Mouse (Mus musculus): Measurements from ENCODE around the gene Elf2. TPM values are rescaled to one million over a fixed set of nuclear protein-coding genes. Genes with fewer than 3 reads are reported as not detected.

Gene Elf2
- polyA plus RNA-seq, 1 experiment from 2014 or later = 35.0 TPM

DNA sequence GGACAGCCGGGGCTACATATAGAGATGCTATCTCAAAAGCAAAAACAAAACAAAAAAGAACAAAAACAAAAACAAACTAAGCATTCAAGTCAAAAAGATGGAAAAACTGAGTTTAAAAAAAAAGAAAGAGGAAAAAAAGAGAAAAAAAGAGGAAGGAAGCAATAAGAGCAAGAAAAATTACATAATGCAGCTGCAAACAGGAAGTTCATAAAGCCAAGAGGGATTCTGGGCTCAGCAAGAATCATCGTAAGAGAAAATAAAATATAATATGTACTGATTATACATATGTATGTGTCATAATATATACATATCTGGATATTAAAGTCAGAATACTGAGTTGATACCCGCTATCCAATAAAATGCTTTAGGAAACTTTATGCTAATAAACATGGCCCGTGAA is 58.7 kb downstream of the Elf2 start:
- Histone ChIP-seq H3K9ac (no peak overlapping the region), H3K27me3 (ENCODE audit: control insufficient read depth, insufficient read depth, low read length) (no peaks in the 10 kb centered on the region), H3K27ac (no peak overlapping the region), H3K9me3 (ENCODE audit: control insufficient read depth, low read length) (no peaks in the 10 kb centered on the region), H3K4me3 (replicated peaks; ENCODE audit: low read length) (no peak overlapping the region), H3K4me1 (replicated peaks; ENCODE audit: control insufficient read depth, insufficient read depth, low read length) (peaks cover 7% of the 10 kb centered on the region; the same call in 1 of the 2 replicates), H3K4me2 (replicated peaks) (no peak overlapping the region), H3K36me3 (replicated peaks; ENCODE audit: control insufficient read depth, insufficient read depth) (no peaks in the 10 kb centered on the region)
- 95% methylated on average over 4 of the region's 4 CpGs for WGBS
- no peak for ATAC-seq (ENCODE audit: low FRiP score)
- DNase-seq (ENCODE audit: low spot score) = no peak

DNA sequence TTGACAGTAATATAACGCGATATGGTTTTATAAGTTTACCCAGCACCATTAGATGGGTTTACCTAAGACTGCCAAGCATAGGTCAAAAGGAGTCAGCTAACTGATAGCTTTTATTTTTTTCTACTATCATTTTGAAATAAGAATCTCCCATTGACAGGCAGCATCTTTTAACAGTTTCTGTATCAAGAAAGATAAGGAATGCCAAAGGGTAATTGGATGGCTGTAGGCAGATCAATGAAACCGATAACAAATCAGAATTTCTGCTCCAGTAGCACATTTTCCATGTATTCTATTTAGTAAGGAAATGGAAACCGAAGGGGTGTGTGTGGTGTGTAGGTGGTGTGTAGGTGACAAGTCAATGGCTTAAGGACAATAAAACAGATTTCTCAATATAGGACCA is 62.0 kb downstream of the Elf2 start:
- Histone ChIP-seq H3K27me3 (ENCODE audit: control insufficient read depth, insufficient read depth, low read length) (no peaks in the 10 kb centered on the region), H3K27ac (no peak overlapping the region), H3K4me1 (replicated peaks; ENCODE audit: control insufficient read depth, insufficient read depth, low read length) (peaks cover 15% of the 10 kb centered on the region), H3K9ac (no peak overlapping the region), H3K9me3 (ENCODE audit: control insufficient read depth, low read length) (no peaks in the 10 kb centered on the region), H3K4me3 (replicated peaks; ENCODE audit: low read length) (no peak overlapping the region), H3K4me2 (replicated peaks) (no peak overlapping the region), H3K36me3 (replicated peaks; ENCODE audit: control insufficient read depth, insufficient read depth) (no peaks in the 10 kb centered on the region)
- 73% methylated on average over 4 of the region's 4 CpGs for WGBS
- DNase-seq (ENCODE audit: low spot score) = no peak
- ATAC-seq (ENCODE audit: low FRiP score) = no peak

DNA sequence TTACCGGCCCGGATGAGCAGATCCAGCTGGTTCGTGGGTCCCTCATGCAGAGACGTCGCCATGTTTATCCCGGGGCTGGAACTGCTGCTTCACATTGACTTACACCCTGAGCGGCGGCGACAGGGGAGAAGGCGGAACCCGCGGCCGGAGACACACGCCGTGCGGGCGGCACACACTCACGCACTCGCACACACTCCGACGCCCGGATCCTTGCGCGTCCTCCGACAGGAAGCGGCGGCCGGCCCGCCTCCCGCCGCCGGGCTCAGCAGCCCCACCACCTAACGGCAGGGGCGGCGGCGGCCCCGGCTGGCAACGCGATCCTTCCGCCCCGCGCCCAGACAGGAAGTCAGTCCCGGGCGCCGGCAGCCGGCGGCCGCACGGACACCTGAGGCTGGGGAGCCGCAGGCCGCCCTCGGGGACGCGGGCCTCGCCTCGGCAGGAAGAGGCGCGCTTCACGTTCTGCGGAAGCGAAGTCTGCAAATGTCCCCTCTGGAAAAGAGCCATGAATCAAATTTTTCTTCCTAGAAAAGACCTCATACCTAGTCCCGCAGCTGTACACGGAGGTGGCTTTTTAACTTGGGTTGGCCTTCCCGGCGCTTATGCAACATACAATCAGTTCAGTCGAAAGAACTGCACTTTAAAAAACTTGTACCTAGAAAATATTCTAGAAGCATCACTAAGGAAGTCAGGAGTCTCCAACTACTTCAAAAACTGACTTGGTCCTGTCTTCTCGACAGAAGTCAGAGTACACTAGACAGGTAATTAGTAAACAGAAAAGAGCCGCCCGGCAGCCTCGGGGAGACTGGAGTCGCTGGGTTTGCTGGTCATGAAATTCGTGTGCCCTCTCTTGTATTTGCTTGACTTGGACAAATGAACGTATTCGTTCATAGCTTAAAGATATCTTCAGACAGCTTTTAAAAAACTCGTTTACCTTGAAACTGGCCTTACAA is 63.0 kb downstream of the Elf2 start:
- Histone ChIP-seq H3K4me1 (replicated peaks; ENCODE audit: control insufficient read depth, insufficient read depth, low read length) (peaks cover 15% of the 10 kb centered on the region), H3K27ac (peak overlapping the region; percentile 93), H3K36me3 (replicated peaks; ENCODE audit: control insufficient read depth, insufficient read depth) (no peaks in the 10 kb centered on the region), H3K4me2 (replicated peaks) (peak overlapping the region; percentile 79), H3K27me3 (ENCODE audit: control insufficient read depth, insufficient read depth, low read length) (no peaks in the 10 kb centered on the region), H3K9ac (peak overlapping the region; percentile 82), H3K9me3 (ENCODE audit: control insufficient read depth, low read length) (no peaks in the 10 kb centered on the region), H3K4me3 (replicated peaks; ENCODE audit: low read length) (peak overlapping the region; percentile 82)
- ATAC-seq (ENCODE audit: low FRiP score) (peak; percentile 68), DNase-seq (ENCODE audit: low spot score) (peak; percentile 81)
- WGBS = under 1% methylated on average over 71 of the region's 75 CpGs

DNA sequence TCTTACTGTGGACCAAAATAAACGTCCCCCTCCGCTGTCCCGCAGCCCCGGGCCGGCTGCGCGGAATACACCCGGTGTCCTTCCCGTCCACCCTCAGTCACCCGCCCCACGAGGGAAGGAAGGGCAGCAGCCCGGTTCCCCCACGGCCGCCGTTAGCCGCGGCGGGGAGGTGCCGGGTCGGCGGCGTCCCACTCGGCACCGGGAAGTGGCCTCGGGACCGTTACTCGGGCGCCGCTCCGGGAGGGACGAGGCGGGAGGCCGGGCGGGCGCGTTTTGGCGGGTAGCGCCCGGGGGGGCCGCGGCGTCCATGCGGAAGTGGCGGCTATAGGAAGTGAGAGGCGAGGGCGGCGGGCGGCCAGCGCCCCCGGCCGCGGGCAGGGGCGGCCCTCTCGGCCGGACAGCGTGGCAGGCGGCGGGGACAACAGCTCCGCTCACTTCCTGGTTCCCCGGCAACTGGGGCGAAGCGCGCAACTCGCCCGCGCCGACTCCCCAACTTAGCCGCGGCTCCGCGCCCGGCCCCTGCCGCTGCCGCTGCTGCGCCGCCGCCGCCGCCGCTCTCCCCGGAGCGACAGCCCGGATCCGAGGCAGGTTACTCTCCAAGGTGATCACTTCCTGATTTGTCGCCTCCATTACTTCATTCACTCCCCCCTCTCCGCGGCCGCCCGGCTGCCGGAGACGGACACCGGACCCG is 63.9 kb downstream of the Elf2 start:
- DNase-seq (ENCODE audit: low spot score) (peak; percentile 39), ATAC-seq (ENCODE audit: low FRiP score) (peak; percentile 14)
- H3K4me2 ChIP-seq (replicated peaks) = peak overlapping the region; percentile 79
- peak overlapping the region; percentile 93 for H3K27ac ChIP-seq
- WGBS = under 1% methylated on average over 82 of the region's 93 CpGs
- peaks cover 15% of the 10 kb centered on the region for H3K4me1 ChIP-seq (replicated peaks; ENCODE audit: control insufficient read depth, insufficient read depth, low read length)
- H3K9ac ChIP-seq = peak overlapping the region; percentile 82
- peak overlapping the region; percentile 82 for H3K4me3 ChIP-seq (replicated peaks; ENCODE audit: low read length)
- H3K27me3 ChIP-seq (ENCODE audit: control insufficient read depth, insufficient read depth, low read length) = no peaks in the 10 kb centered on the region
- no peaks in the 10 kb centered on the region for H3K36me3 ChIP-seq (replicated peaks; ENCODE audit: control insufficient read depth, insufficient read depth)
- H3K9me3 ChIP-seq (ENCODE audit: control insufficient read depth, low read length) = no peaks in the 10 kb centered on the region

DNA sequence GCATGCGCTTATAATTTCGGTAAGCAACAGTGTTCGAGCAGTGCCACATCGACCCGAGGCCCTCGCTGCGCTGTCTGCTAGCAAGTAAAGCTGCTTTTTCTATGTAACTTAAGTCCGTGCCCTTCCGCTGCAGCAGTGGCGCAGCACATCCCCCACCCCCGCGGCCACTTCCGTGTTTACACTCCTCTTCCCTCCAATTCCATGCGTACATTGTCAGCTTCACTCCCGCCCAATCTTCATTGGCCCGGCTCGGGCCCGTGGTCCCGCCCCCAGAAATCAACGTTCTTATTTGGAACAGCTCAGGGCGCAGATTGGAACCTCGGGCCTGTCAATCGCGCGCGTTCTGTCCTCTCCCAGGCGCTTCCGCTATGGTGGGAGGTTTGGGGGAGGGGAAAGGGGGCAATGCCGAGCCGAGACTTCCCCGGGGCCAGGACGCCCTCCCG is 64.5 kb downstream of the Elf2 start:
- Histone ChIP-seq H3K27ac (peak overlapping the region; percentile 93), H3K4me2 (replicated peaks) (peak overlapping the region; percentile 79), H3K4me1 (replicated peaks; ENCODE audit: control insufficient read depth, insufficient read depth, low read length) (peaks cover 15% of the 10 kb centered on the region), H3K27me3 (ENCODE audit: control insufficient read depth, insufficient read depth, low read length) (no peaks in the 10 kb centered on the region), H3K36me3 (replicated peaks; ENCODE audit: control insufficient read depth, insufficient read depth) (no peaks in the 10 kb centered on the region), H3K9ac (peak overlapping the region; percentile 82), H3K9me3 (ENCODE audit: control insufficient read depth, low read length) (no peaks in the 10 kb centered on the region), H3K4me3 (replicated peaks; ENCODE audit: low read length) (peak overlapping the region; percentile 82)
- WGBS = under 1% methylated on average over 33 of the region's 33 CpGs
- peak; percentile 98 for ATAC-seq (ENCODE audit: low FRiP score)
- DNase-seq (ENCODE audit: low spot score) = peak; percentile 97

DNA sequence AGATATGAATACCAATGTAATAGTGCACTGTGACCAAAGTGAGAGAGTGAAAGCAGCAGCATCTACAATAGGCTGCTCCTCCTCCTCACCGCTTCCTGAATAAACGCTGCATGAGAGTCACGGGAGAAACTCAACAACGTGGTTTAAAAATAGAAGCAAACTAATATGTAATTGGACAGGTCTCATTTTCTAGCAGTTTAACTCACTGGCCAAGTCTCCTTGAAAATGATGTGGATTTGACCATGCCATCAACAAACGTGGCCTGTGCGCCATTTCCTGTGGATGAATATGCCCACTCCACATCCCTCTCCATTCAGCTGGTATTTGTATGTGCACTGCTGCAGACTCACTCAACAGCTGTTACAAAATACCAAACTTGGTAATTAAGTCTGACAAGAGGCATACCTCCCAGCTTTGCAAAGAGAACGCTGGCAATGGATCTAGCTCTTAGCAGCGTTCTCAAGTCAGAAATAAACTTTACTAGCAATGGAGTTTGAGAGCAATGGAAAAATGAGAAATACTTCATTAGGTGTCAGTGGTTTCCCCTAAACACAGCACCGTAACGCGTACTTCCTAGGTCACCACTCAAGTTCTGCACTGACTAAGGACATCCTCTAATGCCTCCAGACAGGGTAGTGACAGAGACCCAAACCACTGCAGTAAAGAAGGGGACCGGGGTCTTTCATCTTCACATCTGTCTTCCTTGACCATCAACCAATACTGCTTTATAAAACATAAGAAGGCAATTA is 70.2 kb downstream of the Elf2 start:
- ATAC-seq (ENCODE audit: low FRiP score) = no peak
- peaks cover 12% of the 10 kb centered on the region for H3K36me3 ChIP-seq (replicated peaks; ENCODE audit: control insufficient read depth, insufficient read depth)
- WGBS = 91% methylated on average over 12 of the region's 12 CpGs
- no peak overlapping the region for H3K4me2 ChIP-seq (replicated peaks)
- H3K4me1 ChIP-seq (replicated peaks; ENCODE audit: control insufficient read depth, insufficient read depth, low read length) = peaks cover 5% of the 10 kb centered on the region
- no peak overlapping the region for H3K27ac ChIP-seq
- no peak overlapping the region for H3K4me3 ChIP-seq (replicated peaks; ENCODE audit: low read length)
- H3K9ac ChIP-seq = no peak overlapping the region
- no peaks in the 10 kb centered on the region for H3K27me3 ChIP-seq (ENCODE audit: control insufficient read depth, insufficient read depth, low read length)
- DNase-seq (ENCODE audit: low spot score) = no peak
- no peaks in the 10 kb centered on the region for H3K9me3 ChIP-seq (ENCODE audit: control insufficient read depth, low read length)

DNA sequence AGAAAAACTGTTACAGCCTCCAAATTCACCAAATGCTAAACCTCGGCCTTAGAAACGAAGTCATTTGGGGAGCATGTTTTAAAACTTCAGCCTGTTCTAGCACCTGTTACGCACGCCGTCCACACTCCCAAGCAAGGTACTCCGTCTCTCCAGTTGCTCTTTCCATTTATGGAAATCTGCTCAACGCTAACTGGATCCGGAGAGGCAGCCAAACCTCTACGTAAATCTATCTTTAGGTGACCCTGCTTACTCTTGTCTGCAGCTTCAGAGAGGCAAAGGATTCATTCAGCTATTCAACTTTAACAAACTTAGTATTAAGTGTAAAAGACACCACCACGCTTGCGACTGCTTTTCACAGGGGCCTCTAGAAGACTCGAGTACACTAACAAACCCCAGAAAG is 72.0 kb downstream of the Elf2 start:
- no peak overlapping the region for H3K4me3 ChIP-seq (replicated peaks; ENCODE audit: low read length)
- H3K4me2 ChIP-seq (replicated peaks) = no peak overlapping the region
- H3K36me3 ChIP-seq (replicated peaks; ENCODE audit: control insufficient read depth, insufficient read depth) = peaks cover 30% of the 10 kb centered on the region
- no peak overlapping the region for H3K27ac ChIP-seq
- H3K27me3 ChIP-seq (ENCODE audit: control insufficient read depth, insufficient read depth, low read length) = no peaks in the 10 kb centered on the region
- ATAC-seq (ENCODE audit: low FRiP score) (no peak), DNase-seq (ENCODE audit: low spot score) (no peak)
- H3K4me1 ChIP-seq (replicated peaks; ENCODE audit: control insufficient read depth, insufficient read depth, low read length) = no peaks in the 10 kb centered on the region
- H3K9ac ChIP-seq = no peak overlapping the region
- WGBS = 90% methylated on average over 12 of the region's 12 CpGs
- no peaks in the 10 kb centered on the region for H3K9me3 ChIP-seq (ENCODE audit: control insufficient read depth, low read length)

DNA sequence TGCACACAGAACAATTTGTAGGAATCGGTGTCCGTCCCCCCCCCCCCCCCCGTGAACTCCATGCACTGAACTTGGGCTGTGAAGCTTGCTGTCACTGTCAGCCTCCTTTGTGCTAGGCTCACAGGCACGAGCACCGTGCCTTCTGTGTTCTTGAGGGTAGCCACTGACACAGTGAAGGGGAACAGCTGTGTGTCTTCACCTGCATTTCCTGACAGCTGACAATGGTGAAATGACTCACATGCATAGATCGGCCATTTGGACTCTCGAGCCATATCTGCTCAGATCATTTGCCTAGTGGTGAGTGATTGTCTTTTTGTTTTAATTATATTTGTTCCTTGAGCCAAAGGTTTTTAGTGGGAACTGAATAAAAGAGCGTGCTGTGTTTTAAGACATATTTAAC is 77.5 kb downstream of the Elf2 start:
- 95% methylated on average over 8 of the region's 8 CpGs for WGBS
- H3K36me3 ChIP-seq (replicated peaks; ENCODE audit: control insufficient read depth, insufficient read depth) = peaks cover 80% of the 10 kb centered on the region
- ATAC-seq (ENCODE audit: low FRiP score) = no peak

DNA sequence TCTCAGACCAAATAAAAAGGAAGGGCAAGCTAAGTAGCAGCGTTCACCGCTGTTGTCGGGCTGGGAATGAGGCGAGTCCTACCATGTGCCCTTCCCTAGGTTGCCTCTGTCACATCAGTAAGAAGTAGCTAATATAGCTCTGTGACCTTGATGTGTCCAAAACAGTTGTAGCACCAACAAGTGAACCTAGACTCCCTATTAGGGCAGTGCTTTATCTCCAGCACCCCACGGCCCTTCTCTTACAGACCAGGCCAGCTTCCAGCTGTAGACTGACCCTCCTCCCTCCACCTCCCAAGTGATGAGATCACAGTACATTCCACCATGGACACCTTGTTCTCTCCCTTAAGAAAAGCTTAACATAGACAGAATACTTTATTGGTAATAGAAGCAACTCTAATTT is 82.4 kb downstream of the Elf2 start:
- Histone ChIP-seq H3K9ac (no peak overlapping the region), H3K36me3 (replicated peaks; ENCODE audit: control insufficient read depth, insufficient read depth) (peaks cover 95% of the 10 kb centered on the region), H3K4me1 (replicated peaks; ENCODE audit: control insufficient read depth, insufficient read depth, low read length) (no peaks in the 10 kb centered on the region), H3K9me3 (ENCODE audit: control insufficient read depth, low read length) (no peaks in the 10 kb centered on the region), H3K27ac (no peak overlapping the region), H3K4me3 (replicated peaks; ENCODE audit: low read length) (no peak overlapping the region), H3K4me2 (replicated peaks) (no peak overlapping the region), H3K27me3 (ENCODE audit: control insufficient read depth, insufficient read depth, low read length) (no peaks in the 10 kb centered on the region)
- DNase-seq (ENCODE audit: low spot score) = no peak
- WGBS = 96% methylated on average over 5 of the region's 5 CpGs
- ATAC-seq (ENCODE audit: low FRiP score) = no peak

More for the DNA sequence above, 77.5 kb downstream of the Elf2 start:
- Histone ChIP-seq H3K4me2 (replicated peaks) (no peak overlapping the region), H3K27me3 (ENCODE audit: control insufficient read depth, insufficient read depth, low read length) (no peaks in the 10 kb centered on the region), H3K4me1 (replicated peaks; ENCODE audit: control insufficient read depth, insufficient read depth, low read length) (no peaks in the 10 kb centered on the region), H3K9ac (no peak overlapping the region), H3K9me3 (ENCODE audit: control insufficient read depth, low read length) (no peaks in the 10 kb centered on the region), H3K27ac (no peak overlapping the region), H3K4me3 (replicated peaks; ENCODE audit: low read length) (no peak overlapping the region)
- DNase-seq (ENCODE audit: low spot score) = no peak
